Mouse (Mus musculus) CH12.LX (cell line): ENCODE measurements around the gene Cox17. TPM values are rescaled to one million over a fixed set of nuclear protein-coding genes. Genes with fewer than 3 reads are reported as not detected.
A peak's percentile ranks its signal among the peaks of the same experiment; 100 is the strongest.

ENCODE experiments used
- DNase-seq: peaks from one replicate; pipeline ENCODE4 v3.0.0-alpha.2; 2013; ENCODE audit errors: extremely low read depth
- H3K27ac ChIP-seq: 2 replicates; pipeline ENCODE4 v1.5.1; 2012; ENCODE audit warnings: low read depth, mild to moderate bottlenecking, control low read depth, moderate library complexity; ENCODE audit not compliant: insufficient read depth
- H3K27me3 ChIP-seq: replicated peaks from 2 replicates; pipeline ENCODE3; 2012; ENCODE audit warnings: inconsistent platforms
- H3K36me3 ChIP-seq, 2 experiments: replicated peaks in 1 of 2; 2 replicates each; pipeline versions ENCODE3 to v1.6.1; 2012; ENCODE audit warnings: inconsistent platforms in 1 of 2, low read length in 1 of 2, mild to moderate bottlenecking in 1 of 2, mixed read lengths in 1 of 2, moderate library complexity in 1 of 2; ENCODE audit not compliant: control insufficient read depth in 1 of 2, insufficient read depth in 1 of 2
- H3K4me1 ChIP-seq, 2 experiments: 2 replicates each; pipeline ENCODE4 v1.6.1; 2012; ENCODE audit warnings: inconsistent platforms in 1 of 2, moderate library complexity in 1 of 2; ENCODE audit not compliant: insufficient read depth in 2 of 2, control insufficient read depth in 1 of 2
- H3K4me2 ChIP-seq: 2 replicates; pipeline ENCODE4 v1.6.1; 2012; ENCODE audit warnings: low read depth, mild to moderate bottlenecking, control low read depth; ENCODE audit not compliant: poor library complexity, insufficient read depth, severe bottlenecking
- H3K4me3 ChIP-seq, 3 experiments: fragments of 150-350 bp in 1 of 3; sonication (generic) in 1 of 3; replicated peaks in 1 of 3; 2 replicates each; pipeline versions ENCODE3 to v1.5.1; 2011 to 2012; ENCODE audit warnings: low read depth in 2 of 3, low read length in 2 of 3, mild to moderate bottlenecking in 2 of 3, moderate library complexity in 2 of 3, control low read depth in 1 of 3, improper control_type of control experiment in 1 of 3, inconsistent platforms in 1 of 3, mixed read lengths in 1 of 3; ENCODE audit not compliant: poor library complexity in 1 of 3
- H3K79me2 ChIP-seq: replicated peaks from 2 replicates; pipeline ENCODE4 v1.6.1; 2012; ENCODE audit warnings: mild to moderate bottlenecking, moderate library complexity; ENCODE audit not compliant: control insufficient read depth, poor library complexity, insufficient read depth, severe bottlenecking; ENCODE audit errors: extremely low read depth
- H3K9ac ChIP-seq: 2 replicates; pipeline ENCODE4 v1.6.1; 2012; ENCODE audit warnings: low read depth, mild to moderate bottlenecking, control low read depth, moderate library complexity; ENCODE audit not compliant: insufficient read depth
- H3K9me3 ChIP-seq: replicated peaks from 2 replicates; pipeline ENCODE3; 2012; ENCODE audit warnings: low read length, inconsistent platforms, mixed read lengths
- BHLHE40 ChIP-seq: IDR thresholded peaks from 2 replicates; pipeline ENCODE4 v1.6.1; 2011; ENCODE audit warnings: mild to moderate bottlenecking, low read depth, low read length, improper control_type of control experiment
- CHD1 ChIP-seq: IDR thresholded peaks from 2 replicates; pipeline ENCODE4 v1.6.1; 2012; ENCODE audit warnings: low read depth, low read length, improper control_type of control experiment, inconsistent platforms
- CHD2 ChIP-seq: IDR thresholded peaks from 2 replicates; pipeline ENCODE4 v1.6.1; 2011; ENCODE audit warnings: low read length, improper control_type of control experiment
- CTCF ChIP-seq, 2 experiments: IDR thresholded peaks in 1 of 2; conservative IDR thresholded peaks in 1 of 2; 2 replicates each; pipeline ENCODE4 v1.5.1; 2011 to 2012; ENCODE audit warnings: low read depth in 2 of 2, low read length in 2 of 2, improper control_type of control experiment in 1 of 2, inconsistent platforms in 1 of 2, mild to moderate bottlenecking in 1 of 2, moderate library complexity in 1 of 2
- E2F4 ChIP-seq: IDR thresholded peaks from 2 replicates; pipeline ENCODE4 v1.6.1; 2011; ENCODE audit warnings: low read depth, low read length, improper control_type of control experiment; ENCODE audit not compliant: insufficient replicate concordance
- ELF1 ChIP-seq: IDR thresholded peaks from 2 replicates; pipeline ENCODE4 v1.6.1; 2014; ENCODE audit warnings: low read depth, mild to moderate bottlenecking, inconsistent platforms, low read length, improper control_type of control experiment
- EP300 ChIP-seq: IDR thresholded peaks from 2 replicates; pipeline ENCODE4 v1.6.1; 2011; ENCODE audit warnings: low read length, improper control_type of control experiment
- ETS1 ChIP-seq: conservative IDR thresholded peaks from 2 replicates; pipeline ENCODE4 v1.6.1; 2012; ENCODE audit warnings: low read depth, mild to moderate bottlenecking, inconsistent platforms, low read length, improper control_type of control experiment, moderate library complexity
- GABPA ChIP-seq: IDR thresholded peaks from 2 replicates; pipeline ENCODE4 v1.6.1; 2012; ENCODE audit warnings: low read depth, low read length, improper control_type of control experiment, inconsistent platforms; ENCODE audit not compliant: insufficient replicate concordance
- HCFC1 ChIP-seq: IDR thresholded peaks from 2 replicates; pipeline ENCODE4 v1.6.1; 2012; ENCODE audit warnings: low read depth, mild to moderate bottlenecking, inconsistent platforms, low read length, improper control_type of control experiment
- IRF4 ChIP-seq: IDR thresholded peaks from 2 replicates; pipeline ENCODE4 v1.6.1; 2014; ENCODE audit warnings: low read depth, mild to moderate bottlenecking, inconsistent platforms, low read length, improper control_type of control experiment
- JUN ChIP-seq: IDR thresholded peaks from 2 replicates; pipeline ENCODE4 v1.6.1; 2011; ENCODE audit warnings: low read depth, mild to moderate bottlenecking, low read length, improper control_type of control experiment, moderate library complexity; ENCODE audit not compliant: insufficient read depth
- JUND ChIP-seq: conservative IDR thresholded peaks from 2 replicates; pipeline ENCODE4 v1.6.1; 2011; ENCODE audit warnings: low read depth, low read length, improper control_type of control experiment
- KAT2A ChIP-seq: IDR thresholded peaks from 2 replicates; pipeline ENCODE4 v1.6.1; 2012; ENCODE audit warnings: low read length, improper control_type of control experiment, inconsistent platforms; ENCODE audit not compliant: insufficient replicate concordance
- MAFK ChIP-seq: IDR thresholded peaks from 2 replicates; pipeline ENCODE4 v1.6.1; 2011; ENCODE audit warnings: low read length, improper control_type of control experiment; ENCODE audit not compliant: insufficient replicate concordance
- MAX ChIP-seq: IDR thresholded peaks from 2 replicates; pipeline ENCODE4 v1.6.1; 2011; ENCODE audit warnings: low read length, improper control_type of control experiment
- MAZ ChIP-seq: IDR thresholded peaks from 2 replicates; pipeline ENCODE4 v1.6.1; 2012; ENCODE audit warnings: low read depth, mild to moderate bottlenecking, inconsistent platforms, low read length, improper control_type of control experiment, moderate library complexity
- MEF2A ChIP-seq: IDR thresholded peaks from 2 replicates; pipeline ENCODE4 v1.6.1; 2014; ENCODE audit warnings: low read depth, mild to moderate bottlenecking, inconsistent platforms, low read length, improper control_type of control experiment, borderline replicate concordance
- MXI1 ChIP-seq: IDR thresholded peaks from 2 replicates; pipeline ENCODE4 v1.6.1; 2011; ENCODE audit warnings: mild to moderate bottlenecking, low read depth, low read length, improper control_type of control experiment
- MYC ChIP-seq: IDR thresholded peaks from 2 replicates; pipeline ENCODE4 v1.6.1; 2011; ENCODE audit warnings: low read depth, mild to moderate bottlenecking, improper control_type of control experiment, low read length
- NELFE ChIP-seq: IDR thresholded peaks from 2 replicates; pipeline ENCODE4 v1.6.1; 2011; ENCODE audit warnings: low read depth, low read length, improper control_type of control experiment
- NRF1 ChIP-seq: IDR thresholded peaks from 2 replicates; pipeline ENCODE4 v1.6.1; 2014; ENCODE audit warnings: low read depth, mild to moderate bottlenecking, inconsistent platforms, low read length, improper control_type of control experiment, moderate library complexity
- PAX5 ChIP-seq: IDR thresholded peaks from 2 replicates; pipeline ENCODE4 v1.6.1; 2012; ENCODE audit warnings: low read length, inconsistent platforms, mixed read lengths
- POLR2A ChIP-seq: IDR thresholded peaks from 2 replicates; pipeline ENCODE4 v1.6.1; 2011; ENCODE audit warnings: low read depth, mild to moderate bottlenecking, improper control_type of control experiment, low read length
- POLR2AphosphoS2 ChIP-seq: IDR thresholded peaks from 2 replicates; pipeline ENCODE4 v1.6.1; 2011; ENCODE audit warnings: low read depth, low read length, improper control_type of control experiment
- RAD21 ChIP-seq: IDR thresholded peaks from 2 replicates; pipeline ENCODE4 v1.6.1; 2011; ENCODE audit warnings: low read depth, mild to moderate bottlenecking, low read length, improper control_type of control experiment, moderate library complexity
- RCOR1 ChIP-seq: conservative IDR thresholded peaks from 2 replicates; pipeline ENCODE4 v1.6.1; 2012; ENCODE audit warnings: low read depth, mild to moderate bottlenecking, inconsistent platforms, low read length, improper control_type of control experiment
- SIN3A ChIP-seq: IDR thresholded peaks from 2 replicates; pipeline ENCODE4 v1.6.1; 2012; ENCODE audit warnings: low read length, improper control_type of control experiment, inconsistent platforms
- SMC3 ChIP-seq: IDR thresholded peaks from 2 replicates; pipeline ENCODE4 v1.6.1; 2011; ENCODE audit warnings: low read depth, low read length, improper control_type of control experiment
- TBP ChIP-seq: conservative IDR thresholded peaks from 2 replicates; pipeline ENCODE4 v1.6.1; 2011; ENCODE audit warnings: low read depth, low read length, improper control_type of control experiment
- TCF12 ChIP-seq: IDR thresholded peaks from 2 replicates; pipeline ENCODE4 v1.6.1; 2014; ENCODE audit warnings: low read depth, mild to moderate bottlenecking, inconsistent platforms, low read length, improper control_type of control experiment
- UBTF ChIP-seq: IDR thresholded peaks from 2 replicates; pipeline ENCODE4 v1.6.1; 2012; ENCODE audit warnings: low read depth, mild to moderate bottlenecking, inconsistent platforms, low read length, improper control_type of control experiment, moderate library complexity
- USF1 ChIP-seq: IDR thresholded peaks from 2 replicates; pipeline ENCODE4 v1.6.1; 2014; ENCODE audit warnings: low read depth, mild to moderate bottlenecking, inconsistent platforms, low read length, improper control_type of control experiment
- USF2 ChIP-seq: conservative IDR thresholded peaks from 2 replicates; pipeline ENCODE4 v1.6.1; 2011; ENCODE audit warnings: low read depth, low read length, improper control_type of control experiment
- ZC3H11A ChIP-seq: IDR thresholded peaks from 2 replicates; pipeline ENCODE4 v1.6.1; 2012; ENCODE audit warnings: low read depth, mild to moderate bottlenecking, inconsistent platforms, low read length, improper control_type of control experiment
- ZKSCAN1 ChIP-seq: IDR thresholded peaks from 2 replicates; pipeline ENCODE4 v1.6.1; 2012; ENCODE audit warnings: low read depth, inconsistent platforms, low read length, improper control_type of control experiment, borderline replicate concordance
- ZMIZ1 ChIP-seq: IDR thresholded peaks from 2 replicates; pipeline ENCODE4 v1.6.1; 2012; ENCODE audit warnings: low read depth, mild to moderate bottlenecking, inconsistent platforms, low read length, improper control_type of control experiment
- ZNF384 ChIP-seq: IDR thresholded peaks from 2 replicates; pipeline ENCODE4 v1.6.1; 2012; ENCODE audit warnings: low read depth, low read length, improper control_type of control experiment, inconsistent platforms
- dilution Hi-C: fragments of 300-500 bp; cut with MboI; formaldehyde crosslinking; loops from 2 replicates; pipeline ENCODE4 v1.14.3; 2020; ENCODE audit warnings: low sequenced_read_pairs; ENCODE audit not compliant: extremely low pct_unique_long_range_greater_than_20kb, extremely low pct_ligation_motif_present
- in situ Hi-C: fragments of 300-500 bp; cut with MboI; formaldehyde crosslinking; loops from 3 replicates; pipeline ENCODE4 v1.14.3; 2019; ENCODE audit warnings: low sequenced_read_pairs, low pct_ligation_motif_present, low pct_unique_long_range_greater_than_20kb, mixed read lengths
- polyA plus RNA-seq: library from polyadenylated mRNA; unstranded; fragments of >175 nt; gene quantifications from 2 replicates; pipeline ENCODE4 v1.2.1, GENCODE M21; 2012; ENCODE audit warnings: low read depth; ENCODE audit not compliant: insufficient read length
- total RNA-seq, 2 experiments: library from RNA; depleted of rRNA; stranded (reverse); fragments of 300-350 nt in 1 of 2; fragments of >200 nt in 1 of 2; gene quantifications; 2 replicates each; pipeline ENCODE4 v1.2.3; 2012 to 2014

The Cox17 gene
- total and polyA plus RNA-seq, 3 experiments, result 410 to 706 (median 622) TPM

DNA sequence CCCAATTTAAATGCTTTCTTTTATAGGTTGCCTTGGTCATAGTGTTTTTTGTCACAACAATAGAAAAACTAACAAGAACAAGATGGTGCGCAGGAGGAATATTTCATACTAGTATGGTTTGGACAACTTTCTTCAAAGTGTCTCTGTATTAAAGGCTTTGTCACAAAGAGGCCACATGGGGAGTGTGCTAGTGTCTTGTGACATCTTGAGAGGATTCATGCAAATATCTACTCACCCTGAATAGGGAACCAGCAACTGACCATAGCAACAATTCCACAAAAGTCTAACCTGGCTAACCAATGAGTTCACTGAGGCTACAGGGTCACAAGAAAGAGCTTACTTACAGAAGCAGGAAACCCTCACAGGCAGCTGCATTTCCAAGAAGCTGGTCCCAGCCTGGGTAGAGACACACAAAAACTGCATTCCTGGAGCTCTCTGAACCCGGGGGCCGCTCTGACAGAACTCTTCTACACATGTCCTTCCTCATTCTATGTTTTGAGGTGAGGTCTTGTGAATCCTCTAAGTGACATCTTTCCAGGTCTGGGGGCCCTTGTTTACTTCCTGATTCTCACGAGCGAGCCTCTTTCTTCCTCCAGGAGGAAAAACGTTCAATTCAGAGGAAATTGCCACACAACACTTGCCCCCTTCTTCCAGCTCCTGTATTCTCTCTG, 48.4 kb downstream of the Cox17 start:
- Histone ChIP-seq H3K36me3 (peaks cover 0 to 2% of the 10 kb centered on the region in 2 experiments), H3K9ac (peak overlapping the region; percentile 93), H3K4me2 (peak overlapping the region; percentile 64), H3K4me1 (peaks cover 37 to 78% of the 10 kb centered on the region in 2 experiments), H3K79me2 (no peaks in the 10 kb centered on the region; the same call in 1 of the 2 replicates), H3K9me3 (no peaks in the 10 kb centered on the region), H3K27me3 (no peaks in the 10 kb centered on the region), H3K4me3 (peak overlapping the region in 2 of 3 experiments; percentile 30 to 41), H3K27ac (peak overlapping the region; percentile 99)
- dilution Hi-C loops, result no loop called here
- TF ChIP-seq POLR2A (peak; percentile 68), TBP (peak; percentile 95), MYC (peak; percentile 96), ZMIZ1 (peak; percentile 61; the same call in 1 of the 2 replicates), ELF1 (peak; percentile 37; the same call in 1 of the 2 replicates), EP300 (peak; percentile 89), JUND (peak; percentile 79), ETS1 (peak; percentile 92), USF1 (no peak), POLR2AphosphoS2 (peak; percentile 33; the same call in 1 of the 2 replicates), TCF12 (peak; percentile 72), HCFC1 (no peak; the same call in 1 of the 2 replicates), NRF1 (no peak), E2F4 (no peak), NELFE (0 out of 2 replicates have a peak, but pooled peaks have one; percentile 12), MXI1 (0 out of 2 replicates have a peak, but pooled peaks have one; percentile 76), JUN (no peak), IRF4 (peak; percentile 85; the same call in 1 of the 2 replicates), MAFK (no peak), SIN3A (no peak), GABPA (no peak), MAX (peak; percentile 93), ZNF384 (no peak), PAX5 (no peak), CHD1 (no peak; the same call in none of the 2 replicates), CTCF (conservative IDR thresholded peaks at IDR 0.05 in 1 of 2, IDR thresholded peaks at IDR 0.05 in 1 of 2; ENCODE audit: low read depth in 2 of 2, low read length in 2 of 2) (no peak), BHLHE40 (peak; percentile 94), USF2 (peak; percentile 47; the same call in 1 of the 2 replicates), ZKSCAN1 (no peak), RAD21 (peak; percentile 10), MAZ (peak; percentile 21; the same call in 1 of the 2 replicates), ZC3H11A (no peak), UBTF (no peak), MEF2A (peak; percentile 86), CHD2 (0 out of 2 replicates have a peak, but pooled peaks have one; percentile 16), KAT2A (no peak), RCOR1 (no peak; the same call in 1 of the 2 replicates), SMC3 (peak; percentile 43; the same call in 1 of the 2 replicates)
- peak; percentile 83 for DNase-seq
- in situ Hi-C loops, result no loop called here
